Mouse (Mus musculus) hindlimb bud, embryonic 11.5 days (tissue): Measurements from ENCODE around the gene Gstm3.
"Not testable (repeated sequence)": the region's sequence is repeated elsewhere in the genome, so short reads cannot be mapped to it uniquely, and the experiment has no call there.

Experiments used
- DNase-seq: peaks from one replicate; pipeline ENCODE4 v3.0.0-alpha.2; 2012; ENCODE audit warnings: low read depth, low spot score; ENCODE audit errors: extremely low spot score

Gstm3 gene

GRCm38 (mm10) chr3:107974237-107974636, 5.2 kb upstream of the Gstm3 start:
- no peak for DNase-seq

- no peak for DNase-seq
Measured at GRCm38 (mm10) chr3:107972070-107972469, 3.0 kb upstream of the Gstm3 start.

GRCm38 (mm10) chr3:107971101-107971500, 2.0 kb upstream of the Gstm3 start:
- DNase-seq: not testable (repeated sequence)

- no peak for DNase-seq
Measured at GRCm38 (mm10) chr3:107966631-107967030, 2.5 kb downstream of the Gstm3 start.

- no peak for DNase-seq
Measured at GRCm38 (mm10) chr3:107965592-107965991, 3.5 kb downstream of the Gstm3 start.

GRCm38 (mm10) chr3:107964656-107965308, 4.3 kb downstream of the Gstm3 start:
- DNase-seq: no peak

GRCm38 (mm10) chr3:107964026-107964425, 5.1 kb downstream of the Gstm3 start:
- no peak for DNase-seq

- DNase-seq: not testable (repeated sequence)
Measured at GRCm38 (mm10) chr3:107955260-107955659, 13.8 kb downstream of the Gstm3 start.

GRCm38 (mm10) chr3:107953906-107954305, 15.2 kb downstream of the Gstm3 start:
- no peak for DNase-seq

- DNase-seq: no peak
Measured at GRCm38 (mm10) chr3:107953328-107953755, 15.7 kb downstream of the Gstm3 start.

GRCm38 (mm10) chr3:107950531-107950930, 18.6 kb downstream of the Gstm3 start:
- no peak for DNase-seq

GRCm38 (mm10) chr3:107949461-107949860, 19.6 kb downstream of the Gstm3 start:
- not testable (repeated sequence) for DNase-seq

- no peak for DNase-seq
Measured at GRCm38 (mm10) chr3:107945729-107946128, 23.4 kb downstream of the Gstm3 start.

GRCm38 (mm10) chr3:107943239-107943990, 25.7 kb downstream of the Gstm3 start, which contains the start of gene Gstm6:
Gene Gstm6 (minus strand): TSS chr3:107943749.
- no peak for DNase-seq

GRCm38 (mm10) chr3:107941261-107941660, 27.8 kb downstream of the Gstm3 start:
- no peak for DNase-seq

- DNase-seq: no peak
Measured at GRCm38 (mm10) chr3:107940524-107940923, 28.6 kb downstream of the Gstm3 start.

GRCm38 (mm10) chr3:107939830-107940229, 29.3 kb downstream of the Gstm3 start:
- DNase-seq: no peak

- DNase-seq: peak; percentile 31
Measured at GRCm38 (mm10) chr3:107939403-107939802, 29.7 kb downstream of the Gstm3 start.

GRCm38 (mm10) chr3:107935888-107936287, 33.2 kb downstream of the Gstm3 start:
- DNase-seq: no peak

- DNase-seq: no peak
Measured at GRCm38 (mm10) chr3:107935268-107935667, 33.8 kb downstream of the Gstm3 start.

GRCm38 (mm10) chr3:107932128-107932527, 37.0 kb downstream of the Gstm3 start:
- no peak for DNase-seq

- peak; percentile 87 for DNase-seq
Measured at GRCm38 (mm10) chr3:107931670-107932069, 37.4 kb downstream of the Gstm3 start, which contains the start of gene Gstm7. Gene Gstm7 (minus strand): TSS chr3:107931817.
